Mouse (Mus musculus) urinary bladder, postnatal 4 days (tissue): ENCODE data around the gene Pdxk.
"Not testable (repeated sequence)": the region's sequence is repeated elsewhere in the genome, so short reads cannot be mapped to it uniquely, and the experiment has no call there.

Source experiments
- DNase-seq, 2 experiments: peaks; one replicate each; pipeline ENCODE4 v3.0.0; 2021 to 2022; ENCODE audit warnings: low spot score in 2 of 2

Pdxk gene

GRCm38 (mm10) chr10:78464792-78465207 is at the start of gene Pdxk:
Gene Pdxk (minus strand): TSS chr10:78464975.
- peak; percentile 91 to 93 for DNase-seq

- no peak for DNase-seq
Measured at GRCm38 (mm10) chr10:78502986-78503733, 38.4 kb upstream of the Pdxk start.

- peak; percentile 65 to 88 for DNase-seq
Measured at GRCm38 (mm10) chr10:78487431-78488086, 22.8 kb upstream of the Pdxk start.

GRCm38 (mm10) chr10:78486871-78487270 is 22.1 kb upstream of the Pdxk start:
- no peak for DNase-seq

GRCm38 (mm10) chr10:78485369-78485768 is 20.6 kb upstream of the Pdxk start:
- DNase-seq, result not testable (repeated sequence)

GRCm38 (mm10) chr10:78481928-78482499 is 17.2 kb upstream of the Pdxk start:
- DNase-seq, result peak in 1 of 2 experiments; percentile 31

GRCm38 (mm10) chr10:78480954-78481927 is 16.5 kb upstream of the Pdxk start:
- DNase-seq, result no peak

GRCm38 (mm10) chr10:78476821-78477220 is 12.0 kb upstream of the Pdxk start:
- no peak for DNase-seq

GRCm38 (mm10) chr10:78474759-78475158 is 10.0 kb upstream of the Pdxk start:
- DNase-seq, result no peak

- DNase-seq, result no peak
Measured at GRCm38 (mm10) chr10:78473434-78473833, 8.7 kb upstream of the Pdxk start.

GRCm38 (mm10) chr10:78472046-78472445 is 7.3 kb upstream of the Pdxk start:
- no peak for DNase-seq

- DNase-seq, result no peak
Measured at GRCm38 (mm10) chr10:78470582-78471313, 6.0 kb upstream of the Pdxk start.

GRCm38 (mm10) chr10:78467761-78468310 is 3.1 kb upstream of the Pdxk start:
- DNase-seq, result peak in 1 of 2 experiments; percentile 54

GRCm38 (mm10) chr10:78466647-78467046 is 1.9 kb upstream of the Pdxk start:
- no peak for DNase-seq

- no peak for DNase-seq
Measured at GRCm38 (mm10) chr10:78465472-78465871, 697 bp upstream of the Pdxk start.

GRCm38 (mm10) chr10:78464201-78464791 is 479 bp downstream of the Pdxk start:
- no peak for DNase-seq

GRCm38 (mm10) chr10:78463769-78464167 is 1.0 kb downstream of the Pdxk start:
- no peak for DNase-seq

- no peak for DNase-seq
Measured at GRCm38 (mm10) chr10:78462945-78463768, 1.6 kb downstream of the Pdxk start.

- DNase-seq, result no peak
Measured at GRCm38 (mm10) chr10:78461767-78462166, 3.0 kb downstream of the Pdxk start.
